Mouse (Mus musculus) MEL (cell line): Measurements from ENCODE around the gene Med12l. TPM values are rescaled to one million over a fixed set of nuclear protein-coding genes. Genes with fewer than 3 reads are reported as not detected.

ENCODE experiments used
- DNase-seq: peaks from one replicate; pipeline ENCODE4 v3.0.0; 2011; ENCODE audit warnings: low read depth, low spot score
- H3K27ac ChIP-seq: 2 replicates; pipeline ENCODE4 v1.5.1; 2012; ENCODE audit warnings: low read depth, mild to moderate bottlenecking, control low read depth, low read length, moderate library complexity; ENCODE audit not compliant: control insufficient read depth
- H3K27me3 ChIP-seq, 2 experiments: fragments of 150-350 bp in 1 of 2; sonication (generic) in 1 of 2; 2 replicates each; pipeline ENCODE4 v1.6.1; 2012; ENCODE audit warnings: low read length in 2 of 2, mild to moderate bottlenecking in 2 of 2, improper control_type of control experiment in 1 of 2, moderate library complexity in 1 of 2; ENCODE audit not compliant: insufficient read depth in 2 of 2, control insufficient read depth in 1 of 2
- H3K36me3 ChIP-seq, 2 experiments: 2 replicates each; pipeline ENCODE4 v1.6.1; 2012 to 2014; ENCODE audit warnings: low read length in 2 of 2, improper control_type of control experiment in 1 of 2, inconsistent platforms in 1 of 2, mild to moderate bottlenecking in 1 of 2; ENCODE audit not compliant: insufficient read depth in 2 of 2, control insufficient read depth in 1 of 2
- H3K4me1 ChIP-seq, 2 experiments: fragments of 150-350 bp in 1 of 2; sonication (generic) in 1 of 2; 2 replicates each; pipeline ENCODE4 v1.6.1; 2012; ENCODE audit warnings: low read length in 2 of 2, improper control_type of control experiment in 1 of 2, mild to moderate bottlenecking in 1 of 2; ENCODE audit not compliant: insufficient read depth in 2 of 2, control insufficient read depth in 1 of 2
- H3K4me3 ChIP-seq, 2 experiments: fragments of 150-350 bp in 1 of 2; sonication (generic) in 1 of 2; 2 replicates each; pipeline ENCODE4 v1.5.1; 2012; ENCODE audit warnings: low read depth in 2 of 2, low read length in 2 of 2, mild to moderate bottlenecking in 2 of 2, moderate library complexity in 2 of 2, control low read depth in 1 of 2, improper control_type of control experiment in 1 of 2; ENCODE audit not compliant: control insufficient read depth in 1 of 2, insufficient read depth in 1 of 2
- H3K79me2 ChIP-seq: 2 replicates; pipeline ENCODE4 v1.6.1; 2012; ENCODE audit warnings: mild to moderate bottlenecking, low read length, moderate library complexity; ENCODE audit not compliant: control insufficient read depth, poor library complexity, insufficient read depth
- H3K9ac ChIP-seq: 2 replicates; pipeline ENCODE4 v1.6.1; 2012; ENCODE audit warnings: low read depth, mild to moderate bottlenecking, control low read depth, low read length, moderate library complexity; ENCODE audit not compliant: control insufficient read depth, poor library complexity, severe bottlenecking
- H3K9me3 ChIP-seq: fragments of 150-350 bp; sonication (generic); replicated peaks from 2 replicates; pipeline ENCODE4 v1.6.1; 2012; ENCODE audit warnings: mild to moderate bottlenecking, low read length, improper control_type of control experiment, moderate library complexity; ENCODE audit not compliant: insufficient read depth
- BHLHE40 ChIP-seq: IDR thresholded peaks from 2 replicates; pipeline ENCODE4 v1.6.1; 2012; ENCODE audit warnings: low read depth, mild to moderate bottlenecking, inconsistent platforms, low read length, improper control_type of control experiment, borderline replicate concordance
- CTCF ChIP-seq, 3 experiments: IDR thresholded peaks in 2 of 3; conservative IDR thresholded peaks in 1 of 3; 2 replicates each; pipeline ENCODE4 v1.5.1; 2011 to 2012; ENCODE audit warnings: low read length in 3 of 3, low read depth in 2 of 3, mild to moderate bottlenecking in 2 of 3, improper control_type of control experiment in 1 of 3, inconsistent platforms in 1 of 3, mixed read lengths in 1 of 3, moderate library complexity in 1 of 3; ENCODE audit not compliant: control insufficient read depth in 1 of 3, insufficient read depth in 1 of 3, poor library complexity in 1 of 3, severe bottlenecking in 1 of 3
- ELF1 ChIP-seq: IDR thresholded peaks from 2 replicates; pipeline ENCODE4 v1.6.1; 2014; ENCODE audit warnings: low read depth, mild to moderate bottlenecking, inconsistent platforms, low read length, improper control_type of control experiment, moderate library complexity
- EP300 ChIP-seq, 2 experiments: IDR thresholded peaks; 2 replicates each; pipeline ENCODE4 v1.6.1; 2011; ENCODE audit warnings: improper control_type of control experiment in 2 of 2, low read length in 2 of 2, low read depth in 1 of 2, mild to moderate bottlenecking in 1 of 2
- GABPA ChIP-seq: IDR thresholded peaks from 2 replicates; pipeline ENCODE4 v1.6.1; 2012; ENCODE audit warnings: low read depth, mild to moderate bottlenecking, inconsistent platforms, low read length, improper control_type of control experiment, moderate library complexity
- GATA1 ChIP-seq: IDR thresholded peaks from 2 replicates; pipeline ENCODE4 v1.6.1; 2011; ENCODE audit warnings: low read depth, low read length, improper control_type of control experiment
- JUND ChIP-seq: IDR thresholded peaks from 2 replicates; pipeline ENCODE4 v1.6.1; 2011; ENCODE audit warnings: low read depth, mild to moderate bottlenecking, improper control_type of control experiment, low read length
- MAZ ChIP-seq: IDR thresholded peaks from 2 replicates; pipeline ENCODE4 v1.6.1; 2012; ENCODE audit warnings: low read depth, mild to moderate bottlenecking, inconsistent platforms, low read length, improper control_type of control experiment
- MXI1 ChIP-seq: IDR thresholded peaks from 2 replicates; pipeline ENCODE4 v1.6.1; 2011; ENCODE audit warnings: mild to moderate bottlenecking, low read depth, low read length, improper control_type of control experiment
- NELFE ChIP-seq: IDR thresholded peaks from 2 replicates; pipeline ENCODE4 v1.6.1; 2011; ENCODE audit warnings: low read depth, low read length, improper control_type of control experiment
- POLR2A ChIP-seq, 2 experiments: IDR thresholded peaks; 2 replicates each; pipeline ENCODE4 v1.6.1; 2011 to 2012; ENCODE audit warnings: low read length in 2 of 2, mild to moderate bottlenecking in 2 of 2, control low read depth in 1 of 2, improper control_type of control experiment in 1 of 2, low read depth in 1 of 2, moderate library complexity in 1 of 2; ENCODE audit not compliant: control insufficient read depth in 1 of 2, insufficient read depth in 1 of 2, poor library complexity in 1 of 2
- POLR2AphosphoS2 ChIP-seq: IDR thresholded peaks from 2 replicates; pipeline ENCODE4 v1.6.1; 2011; ENCODE audit warnings: low read length, improper control_type of control experiment
- RAD21 ChIP-seq: IDR thresholded peaks from 2 replicates; pipeline ENCODE4 v1.6.1; 2011; ENCODE audit warnings: mild to moderate bottlenecking, low read depth, low read length, improper control_type of control experiment
- RCOR1 ChIP-seq: IDR thresholded peaks from 2 replicates; pipeline ENCODE4 v1.6.1; 2012; ENCODE audit warnings: low read depth, mild to moderate bottlenecking, inconsistent platforms, low read length, improper control_type of control experiment
- TAL1 ChIP-seq: IDR thresholded peaks from 2 replicates; pipeline ENCODE4 v1.6.1; 2012; ENCODE audit warnings: mild to moderate bottlenecking, inconsistent platforms, low read length, moderate library complexity, mixed read lengths
- TBP ChIP-seq: IDR thresholded peaks from 2 replicates; pipeline ENCODE4 v1.8.0; 2011; ENCODE audit warnings: low read depth, low read length, improper control_type of control experiment
- TCF12 ChIP-seq: IDR thresholded peaks from 2 replicates; pipeline ENCODE4 v1.6.1; 2014; ENCODE audit warnings: low read depth, mild to moderate bottlenecking, inconsistent platforms, low read length, improper control_type of control experiment, moderate library complexity
- USF1 ChIP-seq: IDR thresholded peaks from 2 replicates; pipeline ENCODE4 v1.6.1; 2014; ENCODE audit warnings: low read depth, mild to moderate bottlenecking, inconsistent platforms, low read length, improper control_type of control experiment, moderate library complexity
- USF2 ChIP-seq, 2 experiments: IDR thresholded peaks; 2 replicates each; pipeline ENCODE4 v1.6.1; 2011 to 2012; ENCODE audit warnings: improper control_type of control experiment in 2 of 2, low read length in 2 of 2, borderline replicate concordance in 1 of 2, inconsistent platforms in 1 of 2, low read depth in 1 of 2, mild to moderate bottlenecking in 1 of 2; ENCODE audit not compliant: insufficient read depth in 1 of 2
- ZC3H11A ChIP-seq: IDR thresholded peaks from 2 replicates; pipeline ENCODE4 v1.6.1; 2012; ENCODE audit warnings: low read depth, mild to moderate bottlenecking, inconsistent platforms, low read length, improper control_type of control experiment
- ZKSCAN1 ChIP-seq: IDR thresholded peaks from 2 replicates; pipeline ENCODE4 v1.6.1; 2012; ENCODE audit warnings: low read depth, mild to moderate bottlenecking, inconsistent platforms, low read length, improper control_type of control experiment, moderate library complexity
- polyA plus RNA-seq, 2 experiments: library from polyadenylated mRNA; stranded (reverse) in 1 of 2; unstranded in 1 of 2; fragments of >175 nt in 1 of 2; fragments of >200 nt in 1 of 2; gene quantifications; 2 replicates each; pipeline versions ENCODE4 v1.2.1 to v1.2.4; 2012; ENCODE audit warnings: low replicate concordance in 2 of 2, low read depth in 1 of 2; ENCODE audit not compliant: insufficient read length in 2 of 2, insufficient read depth in 1 of 2, missing spikeins in 1 of 2
- total RNA-seq: library from RNA; depleted of rRNA; stranded (reverse); fragments of 300-350 nt; gene quantifications from 2 replicates; pipeline ENCODE4 v1.2.3, GENCODE M21; 2012

Gene Med12l
- total and polyA plus RNA-seq, 3 experiments: 0.03 TPM; not detected in 2

DNA sequence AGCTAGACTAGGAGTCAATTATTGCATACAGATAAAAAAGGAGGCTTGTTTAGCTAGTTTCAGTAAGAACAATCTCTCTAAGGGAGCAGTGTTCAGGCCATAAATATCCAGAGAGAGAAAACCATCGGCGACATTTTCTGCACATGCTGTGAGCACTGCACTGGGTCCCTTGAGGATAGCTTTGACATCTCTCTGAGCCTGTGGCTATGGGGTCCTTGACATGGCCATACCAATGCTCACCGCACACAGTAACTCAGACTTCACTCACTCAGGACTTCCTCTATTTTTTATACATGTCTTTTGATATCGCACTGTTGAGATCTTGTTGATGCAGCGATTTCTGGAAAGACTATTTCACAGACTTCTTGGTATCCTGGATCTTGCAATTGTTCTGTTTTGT lies 151.4 kb downstream of the Med12l start:
- no peak for DNase-seq
- no peak overlapping the region for H3K4me3 ChIP-seq

DNA sequence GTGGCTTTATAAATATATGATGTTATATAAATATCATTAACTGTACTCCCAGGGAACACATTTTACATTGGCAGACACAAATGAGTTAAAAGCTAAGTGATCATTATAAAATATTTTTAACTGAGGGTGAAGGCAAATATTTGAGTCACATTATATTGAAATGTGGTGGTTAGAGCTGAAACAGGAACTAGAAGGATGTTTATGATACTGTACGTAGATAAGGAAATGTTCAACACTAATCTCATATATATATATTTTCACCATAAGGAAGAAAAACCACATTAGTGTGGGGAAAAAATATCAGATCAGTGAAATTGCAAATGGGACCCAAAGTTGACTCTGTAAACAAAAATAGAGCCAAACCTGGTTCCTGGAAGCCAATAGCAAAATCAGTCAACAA lies 154.8 kb downstream of the Med12l start:
- TF ChIP-seq ZKSCAN1 (no peak), NELFE (no peak), POLR2A (IDR thresholded peaks at IDR 0.05; ENCODE audit: control insufficient read depth in 1 of 2, insufficient read depth in 1 of 2, low read depth in 1 of 2, low read length in 2 of 2, poor library complexity in 1 of 2) (no peak), GATA1 (peak; percentile 53; the same call in 1 of the 2 replicates), CTCF (IDR thresholded peaks at IDR 0.05 in 2 of 3, conservative IDR thresholded peaks at IDR 0.05 in 1 of 3; ENCODE audit: control insufficient read depth in 1 of 3, insufficient read depth in 1 of 3, low read depth in 2 of 3, low read length in 3 of 3, poor library complexity in 1 of 3, severe bottlenecking in 1 of 3) (no peak), ELF1 (no peak)
- Histone ChIP-seq H3K27me3 (no peaks in the 10 kb centered on the region; a peak in 1 of 4 replicates), H3K9ac (no peak overlapping the region), H3K9me3 (no peaks in the 10 kb centered on the region), H3K27ac (no peak overlapping the region), H3K4me3 (no peak overlapping the region), H3K79me2 (no peaks in the 10 kb centered on the region), H3K36me3 (peaks cover 0 to 3% of the 10 kb centered on the region in 2 experiments; a peak in 2 of 4 replicates), H3K4me1 (peaks cover 0 to 2% of the 10 kb centered on the region in 2 experiments; a peak in 1 of 4 replicates)
- DNase-seq: no peak

More for the DNA sequence above, 151.4 kb downstream of the Med12l start:
- no peaks in the 10 kb centered on the region for H3K27me3 ChIP-seq
- peaks cover 0 to 12% of the 10 kb centered on the region in 2 experiments; a peak in 2 of 4 replicates for H3K36me3 ChIP-seq
- H3K9ac ChIP-seq: no peak overlapping the region
- H3K27ac ChIP-seq: no peak overlapping the region
- H3K79me2 ChIP-seq: no peaks in the 10 kb centered on the region
- H3K9me3 ChIP-seq: no peaks in the 10 kb centered on the region
- H3K4me1 ChIP-seq: peaks cover 5 to 7% of the 10 kb centered on the region in 2 experiments; a peak in 2 of 4 replicates
- TF ChIP-seq ZKSCAN1 (no peak), ZC3H11A (no peak), POLR2AphosphoS2 (no peak), TAL1 (no peak), TCF12 (no peak), TBP (no peak), MAZ (no peak), USF2 (IDR thresholded peaks at IDR 0.05; ENCODE audit: borderline replicate concordance in 1 of 2, insufficient read depth in 1 of 2, low read depth in 1 of 2, low read length in 2 of 2) (no peak), GABPA (no peak), BHLHE40 (no peak), RCOR1 (no peak), JUND (no peak), RAD21 (no peak), USF1 (no peak), MXI1 (no peak), GATA1 (no peak), ELF1 (no peak), EP300 (IDR thresholded peaks at IDR 0.05; ENCODE audit: low read depth in 1 of 2, low read length in 2 of 2) (no peak), CTCF (IDR thresholded peaks at IDR 0.05 in 2 of 3, conservative IDR thresholded peaks at IDR 0.05 in 1 of 3; ENCODE audit: control insufficient read depth in 1 of 3, insufficient read depth in 1 of 3, low read depth in 2 of 3, low read length in 3 of 3, poor library complexity in 1 of 3, severe bottlenecking in 1 of 3) (no peak)
